Mouse (Mus musculus) cerebellum, adult 2 months (tissue): ENCODE measurements around the gene Ugt1a6a.

Experiments used
- CTCF ChIP-seq: fragments of 200-500 bp; IDR thresholded peaks from 2 replicates; pipeline ENCODE4 v1.5.1; 2011; ENCODE audit warnings: low read depth, mild to moderate bottlenecking, control low read depth, low read length, moderate library complexity, borderline replicate concordance; ENCODE audit not compliant: insufficient read depth
- POLR2A ChIP-seq: fragments of 200-500 bp; IDR thresholded peaks from 2 replicates; pipeline ENCODE4 v1.6.1; 2011; ENCODE audit warnings: low read length, control low read depth, borderline replicate concordance; ENCODE audit not compliant: insufficient read depth

GRCm38 (mm10) chr1:88092341-88092740 lies 42.3 kb upstream of the Ugt1a6a start:
- no peak for TF ChIP-seq CTCF
- TF ChIP-seq POLR2A = no peak
